Mouse (Mus musculus) E14TG2a.4 (cell line): ENCODE measurements at regions not wholly inside any gene's neighbourhood (a gene's known extent, or its start where the extent isn't known, plus 50 kb on each side); places are given as distances from the start of the nearest gene placed in this dataset.

ENCODE experiments used
- H3K27me3 ChIP-seq: 2 replicates; pipeline ENCODE4 v1.6.1; 2014; ENCODE audit warnings: low read length, control low read depth; ENCODE audit not compliant: insufficient read depth
- H3K36me3 ChIP-seq: 2 replicates; pipeline ENCODE4 v1.6.1; 2014; ENCODE audit warnings: low read length, control low read depth; ENCODE audit not compliant: insufficient read depth
- H3K4me1 ChIP-seq: replicated peaks from 2 replicates; pipeline ENCODE4 v1.6.1; 2014; ENCODE audit warnings: low read depth, low read length, control low read depth
- H3K4me3 ChIP-seq: replicated peaks from 2 replicates; pipeline ENCODE4 v1.5.1; 2014; ENCODE audit warnings: mild to moderate bottlenecking, low read length
- H3K9me3 ChIP-seq: 2 replicates; pipeline ENCODE4 v1.6.1; 2014; ENCODE audit warnings: low read length, control low read depth
- CTCF ChIP-seq: conservative IDR thresholded peaks from 2 replicates; pipeline ENCODE4 v1.5.1; 2014; ENCODE audit warnings: low read length
- NANOG ChIP-seq: IDR thresholded peaks from 2 replicates; pipeline ENCODE4 v1.6.1; 2014; ENCODE audit warnings: borderline replicate concordance, low read length, mixed read lengths
- POU5F1 ChIP-seq: IDR thresholded peaks from 2 replicates; pipeline ENCODE4 v1.6.1; 2014; ENCODE audit warnings: low read length, borderline replicate concordance

- no peaks in the 10 kb centered on the region for H3K36me3 ChIP-seq
- TF ChIP-seq CTCF = no peak
- no peak for TF ChIP-seq NANOG
- TF ChIP-seq POU5F1 = no peak
- no peaks in the 10 kb centered on the region for H3K27me3 ChIP-seq
- no peaks in the 10 kb centered on the region for H3K4me1 ChIP-seq
- no peak overlapping the region for H3K4me3 ChIP-seq
- H3K9me3 ChIP-seq = no peaks in the 10 kb centered on the region
These were observed 90.1 kb upstream of the Fam174a start for GRCm38 (mm10) chr1:95223289-95223688.

- Histone ChIP-seq H3K4me3 (no peak overlapping the region), H3K9me3 (no peaks in the 10 kb centered on the region), H3K36me3 (no peaks in the 10 kb centered on the region), H3K4me1 (no peaks in the 10 kb centered on the region), H3K27me3 (no peaks in the 10 kb centered on the region)
- no peak for TF ChIP-seq POU5F1
- no peak for TF ChIP-seq NANOG
- TF ChIP-seq CTCF = no peak
These were observed 71.7 kb upstream of the Fam174a start for GRCm38 (mm10) chr1:95241671-95242150.
